Mouse (Mus musculus) monocyte, adult 2 months (primary cell): ENCODE measurements at regions not wholly inside any gene's neighbourhood (a gene's known extent, or its start where the extent isn't known, plus 50 kb on each side); places are given as distances from the start of the nearest gene placed in this dataset.

Experiments used
- DNase-seq, 2 experiments: peaks; one replicate each; pipeline ENCODE4 v3.0.0; 2022; ENCODE audit warnings: low spot score in 2 of 2, low read depth in 1 of 2

DNA sequence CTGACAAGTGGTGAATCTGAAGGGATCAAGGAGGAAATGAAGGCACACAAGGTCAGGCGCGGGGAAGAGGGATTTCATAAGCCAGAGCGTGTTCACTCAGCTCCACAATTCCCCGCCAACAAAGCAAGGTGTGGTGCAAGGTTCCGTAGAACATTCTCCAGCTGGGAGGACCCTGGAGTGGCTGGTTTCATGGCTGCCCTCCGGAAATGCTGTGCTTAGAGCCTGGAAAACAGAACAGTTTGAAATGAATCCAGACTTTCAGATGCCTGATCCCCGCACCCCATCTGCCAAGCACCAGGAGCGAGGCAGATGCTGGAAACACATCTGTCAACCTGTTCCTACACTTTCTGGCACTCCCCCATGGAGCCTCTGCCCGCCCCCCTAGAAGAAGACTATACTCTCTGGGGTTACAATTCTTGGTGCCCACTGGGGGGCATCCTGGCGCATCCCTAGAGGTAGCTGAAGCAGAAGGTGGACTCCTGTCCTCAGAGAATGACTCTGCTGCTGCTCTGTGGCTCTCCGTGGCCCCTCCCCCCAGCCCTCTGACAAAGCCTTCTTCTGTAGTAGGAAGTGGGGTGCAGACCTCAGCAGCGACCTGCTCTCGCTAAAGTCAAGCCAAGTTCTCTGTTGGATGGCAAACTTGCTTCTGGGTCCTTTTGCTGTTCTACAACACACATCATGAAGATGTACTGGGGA, 54.5 kb upstream of the Mafb start:
- DNase-seq: no peak

DNA sequence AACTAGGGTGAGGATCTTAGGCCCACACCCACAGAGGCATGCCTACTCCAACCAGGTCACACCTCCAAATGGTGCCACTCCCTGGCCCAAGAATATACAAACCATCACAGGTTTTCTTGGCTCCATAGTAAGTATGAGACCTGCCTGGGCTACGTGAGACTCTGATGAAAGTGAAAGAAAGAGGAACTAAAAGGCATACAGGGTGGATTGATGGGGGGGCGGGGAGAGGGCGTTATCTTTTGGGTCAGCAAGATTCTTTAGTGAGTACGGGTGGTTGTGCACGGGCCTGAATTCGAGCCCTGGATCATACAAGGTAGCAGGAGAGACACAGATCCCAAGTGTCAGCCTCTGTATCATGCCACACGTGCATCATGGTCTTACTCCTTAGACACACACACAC, 57.6 kb upstream of the Mafb start:
- DNase-seq: no peak

DNA sequence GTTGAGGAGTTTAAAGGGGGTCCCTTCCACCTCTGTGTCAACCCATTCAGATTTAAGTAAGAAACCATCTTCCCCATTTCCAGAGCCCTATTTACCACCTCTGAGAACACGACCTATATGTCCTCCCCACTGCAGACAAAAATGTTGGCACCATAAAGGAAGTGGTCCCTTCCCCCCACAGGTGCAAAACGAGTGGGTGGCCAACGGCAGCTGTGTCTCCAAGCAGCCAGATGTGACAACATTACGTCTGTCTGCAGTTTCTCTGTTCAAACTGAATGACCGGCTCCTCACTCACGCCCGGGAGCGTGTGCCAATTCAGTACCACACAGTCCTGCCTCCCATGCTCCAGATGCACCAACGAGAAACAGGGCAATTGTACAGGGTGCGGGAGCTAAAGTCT, 60.6 kb upstream of the Mafb start:
- no peak for DNase-seq

DNA sequence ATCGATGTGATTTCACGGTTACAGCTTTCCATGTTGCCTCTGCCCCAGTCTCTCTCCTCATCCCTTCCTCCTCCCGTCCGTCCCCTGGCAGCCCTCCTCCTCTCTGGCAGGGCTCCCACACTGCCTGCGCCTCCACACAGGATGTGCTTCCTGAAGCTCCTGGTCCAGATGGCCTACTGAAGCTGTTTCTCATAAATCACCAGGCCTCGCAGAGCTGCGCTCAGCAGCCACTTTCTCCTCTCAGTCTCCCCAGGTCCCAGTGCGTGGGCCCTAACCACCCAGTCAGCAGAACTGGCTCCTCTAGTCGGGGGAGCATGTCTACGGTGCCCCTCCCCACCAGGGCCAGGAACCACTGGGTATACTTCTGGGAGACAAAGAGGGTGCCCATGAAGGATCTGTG, 66.4 kb upstream of the Mafb start:
- no peak for DNase-seq

DNA sequence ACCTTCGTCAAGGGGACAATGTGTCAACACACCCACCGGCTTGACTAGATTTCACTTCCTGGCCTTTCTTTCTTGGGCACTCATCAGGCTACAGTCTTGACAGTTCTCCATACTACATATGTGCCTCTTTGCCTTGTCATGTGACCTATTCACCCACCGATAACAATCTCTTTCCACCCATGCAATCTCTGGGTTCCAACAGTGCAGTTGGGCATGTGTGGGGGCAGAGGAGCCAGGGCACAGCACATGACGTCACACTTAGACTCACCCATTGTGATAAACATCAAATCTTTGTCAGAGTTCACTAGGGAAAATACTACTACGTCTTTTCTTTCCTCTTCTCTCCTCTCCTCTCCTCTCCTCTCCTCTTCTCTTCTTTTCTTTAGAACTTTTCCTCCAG, 67.8 kb upstream of the Mafb start:
- DNase-seq: no peak

DNA sequence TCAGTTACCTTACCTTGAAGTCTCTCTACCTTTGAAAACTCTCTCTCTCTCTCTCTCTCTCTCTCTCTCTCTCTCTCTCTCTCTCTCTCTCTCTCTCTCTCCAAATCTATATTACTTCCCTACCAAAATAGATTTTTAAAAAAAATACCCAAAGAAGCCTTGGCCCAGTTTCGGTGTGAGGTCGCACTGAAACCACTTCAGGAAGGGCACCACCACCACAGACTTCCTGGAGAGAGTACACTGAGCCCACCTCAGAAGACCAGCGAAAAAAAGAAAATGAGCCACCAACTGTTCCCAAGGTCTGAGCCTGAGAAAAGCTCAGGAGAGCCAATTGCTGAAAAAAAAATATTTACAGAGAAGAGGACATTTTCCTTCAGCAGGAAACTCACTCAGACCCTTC, 68.8 kb upstream of the Mafb start:
- no peak for DNase-seq

DNA sequence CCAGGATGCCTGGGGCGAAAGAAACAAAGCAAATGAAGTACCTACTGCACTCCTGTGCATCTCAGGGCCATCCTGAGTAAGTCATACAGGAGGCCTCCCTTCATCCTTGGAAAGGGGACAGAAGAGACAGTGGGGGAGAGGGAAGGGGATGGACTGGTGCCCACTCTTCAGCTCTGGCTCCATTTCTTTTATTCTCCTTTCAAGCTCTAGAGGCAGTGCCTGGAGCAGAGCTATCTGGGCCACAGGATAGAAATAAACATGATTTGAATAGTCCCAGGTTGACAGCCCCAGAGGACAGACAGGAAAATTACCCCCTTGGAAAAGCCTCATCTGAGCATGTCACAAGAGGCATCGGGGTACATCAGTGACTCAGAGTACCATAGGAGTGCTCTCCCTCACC, 72.2 kb upstream of the Mafb start:
- no peak for DNase-seq

DNA sequence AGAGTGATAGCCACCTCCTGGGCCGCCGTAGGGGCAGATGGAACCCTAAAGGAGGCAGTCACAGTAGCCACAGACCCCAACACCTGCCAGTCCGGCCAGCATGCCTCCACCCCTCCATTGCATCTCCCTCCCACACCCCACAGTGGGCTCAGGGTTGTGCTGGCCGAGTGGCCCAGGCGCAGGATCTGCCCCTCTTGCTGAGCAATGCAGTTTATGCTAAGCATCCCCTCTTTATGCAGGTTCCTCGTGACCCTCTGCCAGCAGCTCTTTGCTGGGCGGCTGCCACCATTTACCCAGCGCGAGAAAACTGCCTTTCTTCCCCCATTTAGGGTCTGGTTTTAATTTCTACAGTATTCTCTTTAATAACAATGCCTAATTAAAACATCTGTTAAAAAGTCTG, 73.4 kb upstream of the Mafb start:
- no peak for DNase-seq

DNA sequence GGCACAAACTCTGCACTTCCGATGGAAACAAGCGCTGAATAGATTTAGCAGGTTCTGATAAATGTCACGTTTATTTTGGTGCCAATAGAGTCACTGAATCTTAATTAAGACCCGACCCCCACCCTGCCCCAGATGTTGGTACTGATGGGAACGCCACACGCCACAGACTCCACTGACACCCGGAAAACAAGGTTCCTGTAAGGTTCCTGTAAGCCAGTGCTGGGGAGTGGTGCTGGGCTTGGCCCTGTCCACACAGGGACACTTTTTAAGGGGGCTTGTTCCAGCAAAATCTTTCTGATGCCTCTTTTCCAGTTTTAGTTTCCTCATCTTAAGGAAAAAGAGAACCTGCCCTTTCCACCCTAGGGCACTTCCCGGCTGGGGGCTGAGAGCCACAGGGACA, 84.2 kb upstream of the Mafb start:
- no peak for DNase-seq

DNA sequence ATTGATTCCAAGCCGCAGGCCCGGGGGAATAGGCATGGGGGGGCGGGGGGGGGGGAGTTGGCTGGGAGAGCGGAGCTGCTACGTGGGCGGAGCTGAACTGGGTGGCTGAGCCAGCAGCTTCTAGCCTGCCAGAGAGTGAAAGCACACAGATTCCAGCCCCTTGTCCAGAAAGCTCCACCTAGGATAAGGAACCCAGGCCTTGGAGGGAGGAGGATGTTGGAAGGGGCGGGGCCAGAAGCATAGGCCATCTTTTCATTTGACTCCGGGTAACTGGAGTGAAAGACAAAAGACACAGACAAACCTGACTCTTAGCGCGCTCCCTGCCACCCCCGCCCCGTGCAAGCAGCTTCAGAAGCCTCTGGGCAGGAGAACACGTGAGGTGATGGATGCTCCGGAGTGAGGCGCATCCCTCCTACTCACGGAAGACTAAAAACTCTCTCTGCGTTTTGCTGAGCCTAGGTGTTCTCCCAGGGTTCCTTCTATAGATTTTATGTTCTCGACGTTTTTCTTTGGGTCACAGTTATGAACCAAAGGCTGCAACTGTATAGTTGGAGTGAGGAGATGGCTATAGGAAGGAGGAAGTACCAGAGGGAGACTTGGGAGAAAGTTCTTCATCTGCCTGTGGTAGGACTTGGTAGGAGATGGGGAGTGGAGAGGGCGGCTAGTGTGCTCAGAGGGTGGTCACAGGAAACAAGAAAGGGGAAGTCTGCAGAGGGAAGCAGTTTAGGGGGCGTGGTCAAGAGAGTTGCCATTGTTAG, 84.8 kb upstream of the Mafb start:
- DNase-seq: peak; percentile 19 to 47

DNA sequence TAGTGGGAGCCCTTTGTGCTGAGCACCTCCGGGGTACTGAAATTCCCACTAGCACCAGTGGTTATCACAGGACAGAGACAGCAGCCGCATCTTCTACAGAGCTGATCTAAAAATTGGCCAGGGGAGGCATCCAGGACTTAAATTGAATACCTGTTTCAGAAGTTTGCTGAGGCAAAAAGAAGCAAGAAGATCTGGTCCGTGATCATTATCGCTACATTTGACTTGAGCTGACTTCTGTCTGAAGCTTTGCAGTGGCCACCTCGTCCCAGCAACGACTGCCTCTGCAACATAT, 85.3 kb upstream of the Mafb start:
- DNase-seq: no peak

DNA sequence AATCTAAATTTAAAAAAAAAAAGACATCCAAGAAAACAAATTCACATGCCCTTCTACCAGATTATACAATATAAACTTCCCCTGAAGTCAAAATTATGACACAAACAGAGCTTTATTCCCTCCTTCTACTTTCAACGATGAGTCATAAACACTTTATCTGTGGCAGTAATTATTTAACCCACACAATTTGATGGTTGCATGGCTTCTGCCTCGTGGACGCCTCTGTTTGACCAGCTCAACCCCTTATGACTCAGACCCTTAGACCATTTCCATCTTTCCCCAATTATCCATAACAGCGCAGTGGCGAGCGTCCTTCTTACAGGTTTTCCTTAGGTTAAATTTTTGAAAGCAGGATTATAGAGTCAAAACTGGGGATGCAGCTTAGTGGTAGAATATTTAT, 85.9 kb upstream of the Mafb start:
- no peak for DNase-seq

DNA sequence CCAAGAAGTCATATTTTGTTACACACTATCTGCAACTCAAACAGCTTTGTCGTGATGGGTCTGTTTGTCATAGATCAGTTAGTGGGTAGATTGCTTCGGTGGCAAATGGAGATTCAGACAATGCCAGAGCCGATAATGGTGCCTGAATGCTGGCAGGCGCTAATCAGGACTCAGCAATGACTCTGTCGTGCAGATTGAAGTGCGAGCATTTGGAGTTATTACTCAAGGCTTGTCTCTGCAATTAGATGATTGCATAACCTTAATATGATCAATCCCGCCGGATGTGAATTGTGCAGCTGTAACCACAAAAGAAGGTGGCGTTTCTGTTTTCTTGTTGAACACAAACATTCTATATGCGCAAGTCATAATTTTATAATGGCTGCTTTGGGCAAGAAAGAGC, 88.8 kb upstream of the Mafb start:
- DNase-seq: no peak

DNA sequence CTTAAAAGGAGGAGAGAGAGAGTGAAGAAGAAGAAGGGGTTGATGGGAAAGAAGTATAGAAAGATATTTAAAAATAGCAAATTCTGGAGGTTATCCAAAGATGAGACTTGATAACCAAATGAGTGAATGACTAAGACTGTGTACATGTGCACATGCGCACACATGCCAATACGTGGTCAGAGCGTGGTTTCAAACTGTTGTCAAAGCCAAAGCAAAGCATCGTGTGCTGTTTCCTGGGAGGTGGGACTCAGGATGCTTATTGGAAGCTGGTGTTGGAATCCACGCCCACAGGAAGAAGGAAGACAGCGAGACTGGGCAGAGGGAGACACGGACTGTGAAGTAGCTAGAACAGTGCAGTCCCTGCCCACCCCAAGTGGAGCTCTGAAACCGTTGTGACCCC, 89.8 kb upstream of the Mafb start:
- DNase-seq: no peak

DNA sequence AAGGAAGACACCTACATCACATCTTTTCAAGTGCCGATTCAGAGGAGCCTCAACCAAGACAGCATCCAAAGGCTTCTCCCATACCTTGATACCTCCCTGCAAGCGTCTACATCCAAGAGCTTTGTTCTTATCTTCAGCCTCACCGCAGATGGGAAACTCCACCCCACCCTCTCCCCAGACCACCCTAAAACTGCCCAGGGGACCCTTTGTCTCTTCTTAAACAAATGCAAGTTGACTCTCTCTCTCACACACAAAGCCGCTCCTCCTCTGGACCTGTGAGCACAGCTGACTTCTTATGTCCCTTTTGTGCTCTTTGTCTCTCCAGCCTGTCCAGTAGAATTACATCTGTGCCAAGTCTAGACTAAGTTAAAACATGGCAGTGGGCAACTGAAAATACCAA, 104.7 kb upstream of the Mafb start:
- no peak for DNase-seq

DNA sequence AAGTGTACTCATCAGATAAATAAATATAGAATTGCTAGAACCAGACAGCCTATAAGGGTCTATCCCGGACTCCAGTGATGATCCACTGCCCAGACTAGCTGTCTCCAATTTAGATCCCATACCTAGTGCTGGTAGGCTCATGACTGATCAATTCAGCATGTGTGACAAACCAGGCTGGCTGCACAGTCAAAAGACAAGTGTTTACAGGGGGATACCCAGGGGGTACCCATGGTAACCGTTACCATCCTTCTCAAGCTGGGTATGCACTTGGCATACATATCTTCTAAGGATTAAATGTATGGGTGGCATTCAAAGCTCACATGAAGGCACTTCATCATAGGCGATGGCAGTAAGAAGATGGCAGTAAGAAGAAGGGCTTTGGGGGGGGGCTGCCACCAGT, 109.3 kb upstream of the Mafb start:
- DNase-seq: no peak

DNA sequence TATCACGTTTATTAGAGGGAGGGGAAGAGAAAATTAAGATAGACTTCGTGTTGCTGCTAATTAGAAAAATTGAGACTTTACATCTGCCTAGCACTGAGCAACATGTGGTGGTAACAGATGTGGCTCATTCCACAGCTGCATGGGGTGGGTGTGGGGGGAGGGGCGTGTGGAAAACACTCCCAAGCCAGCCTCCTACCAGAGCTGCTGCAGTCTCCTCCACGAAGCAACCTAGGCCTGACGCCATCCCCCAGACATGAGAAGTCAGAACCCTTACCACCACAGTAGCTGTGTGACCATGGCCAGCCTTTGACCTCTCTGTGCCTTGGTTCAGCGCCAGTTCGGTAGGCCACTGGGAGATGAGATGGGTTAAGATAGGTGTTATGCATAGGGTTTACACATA, 112.4 kb upstream of the Mafb start:
- no peak for DNase-seq

DNA sequence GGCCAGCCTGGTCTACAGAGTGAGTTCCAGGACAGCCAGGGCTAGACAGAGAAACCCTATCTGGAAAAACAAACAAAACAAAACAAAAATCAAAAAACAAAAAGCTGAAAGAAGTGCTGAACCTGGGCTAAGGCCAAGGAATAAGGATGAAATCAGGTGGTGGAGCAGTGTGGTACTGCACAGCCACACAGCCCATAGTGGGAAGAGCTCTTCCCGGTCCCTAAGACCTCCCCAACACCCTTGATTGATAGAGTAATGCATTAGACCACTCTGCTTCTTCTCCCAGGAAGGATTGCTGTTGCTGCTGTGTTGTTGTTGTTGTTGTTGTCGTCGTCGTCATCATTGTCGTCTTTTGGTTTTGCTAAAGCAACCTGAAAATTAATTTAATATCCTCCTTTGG, 118.2 kb upstream of the Mafb start:
- DNase-seq: no peak

DNA sequence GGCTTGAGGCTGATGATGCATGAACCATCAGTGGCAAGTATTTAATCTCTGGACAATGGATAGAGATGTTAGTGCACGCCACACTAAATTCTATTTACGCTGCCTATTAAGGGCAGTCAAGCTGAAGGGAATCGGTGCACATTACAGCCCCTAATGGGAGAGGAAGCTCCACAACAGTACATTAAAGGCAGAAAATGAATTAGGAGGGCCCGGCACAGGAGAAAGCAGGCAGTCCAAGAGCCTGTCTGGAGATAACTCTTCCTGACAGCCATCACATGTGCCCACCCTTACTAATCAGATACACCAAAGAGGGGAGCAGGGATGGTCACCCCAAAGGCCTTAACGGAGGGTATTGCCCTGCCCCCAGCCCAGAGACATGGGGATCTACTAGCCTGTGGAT, 118.7 kb upstream of the Mafb start:
- no peak for DNase-seq

DNA sequence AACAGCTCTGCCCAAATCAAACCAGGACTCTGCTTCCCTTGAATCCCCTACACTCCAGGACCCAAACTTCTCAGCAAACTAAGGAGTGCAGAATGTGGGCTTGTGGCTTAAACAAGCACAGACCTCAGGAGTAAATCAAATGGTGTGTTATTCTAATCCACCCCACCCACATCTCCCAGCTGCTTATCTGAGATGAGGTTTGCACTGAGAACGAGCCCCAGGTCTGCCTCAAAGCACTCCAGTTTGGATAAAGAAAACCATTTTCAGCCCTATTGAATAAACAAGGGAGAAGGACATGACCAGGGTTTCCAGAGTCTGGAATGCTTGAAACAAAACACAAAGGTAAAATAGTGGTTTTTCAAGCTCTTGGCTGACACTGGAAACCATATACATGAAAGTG, 132.9 kb upstream of the Mafb start:
- no peak for DNase-seq

DNA sequence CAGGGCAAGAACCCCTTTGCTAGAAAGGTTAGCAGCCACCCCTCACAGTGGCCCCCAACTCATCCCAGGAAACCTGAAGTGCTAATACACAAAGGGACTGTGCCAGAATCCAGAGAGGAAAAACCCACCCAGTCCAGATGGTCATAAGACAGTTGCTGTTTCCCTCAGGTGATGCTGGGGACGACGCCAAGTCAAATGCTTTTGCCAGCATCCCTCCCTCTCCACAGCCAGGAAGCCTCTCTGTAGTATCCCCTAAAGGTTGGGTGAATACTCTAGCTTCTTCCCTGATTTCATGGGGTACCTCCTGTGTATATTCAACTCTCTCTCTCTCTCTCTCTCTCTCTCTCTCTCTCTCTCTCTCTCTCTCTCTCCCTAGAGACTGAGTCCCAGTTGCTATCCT, 136.0 kb upstream of the Mafb start:
- DNase-seq: no peak

DNA sequence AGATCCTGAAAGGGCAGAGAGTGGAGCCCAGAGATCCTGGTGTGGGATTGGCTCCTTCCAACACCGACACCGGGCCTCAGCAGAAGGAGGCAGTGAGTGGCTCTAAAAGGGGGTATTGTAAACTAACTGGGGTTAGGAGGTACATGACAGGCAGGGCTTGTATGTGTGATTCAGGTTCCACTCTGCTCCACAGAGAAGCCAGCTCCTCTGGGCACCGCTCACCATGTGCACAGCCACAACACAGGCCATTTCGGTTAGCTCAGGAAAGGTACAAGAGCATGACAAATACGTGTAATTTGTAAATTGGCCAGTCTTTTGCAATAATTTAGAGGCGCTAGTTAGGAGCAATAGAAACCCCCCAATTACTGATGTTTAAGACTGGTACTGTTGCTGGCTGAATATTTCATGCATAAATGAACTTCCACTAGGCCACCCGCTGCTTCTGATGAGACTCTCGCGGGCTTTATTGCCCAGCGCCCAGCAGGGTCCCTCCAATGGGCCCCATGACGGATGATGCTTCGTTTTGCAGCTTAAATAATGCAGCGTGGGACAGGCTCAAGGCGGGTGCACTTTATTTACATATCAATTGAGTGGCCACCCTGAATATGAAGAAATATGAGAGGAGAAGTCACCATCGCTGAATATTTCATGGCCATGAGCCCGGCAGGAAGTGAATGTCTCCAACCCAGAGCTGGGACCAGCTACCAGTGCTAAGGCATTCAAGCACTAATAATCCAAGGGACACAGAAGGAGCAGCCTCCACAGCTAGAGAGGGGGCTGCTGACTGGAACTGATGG, 136.9 kb upstream of the Mafb start:
- no peak for DNase-seq

DNA sequence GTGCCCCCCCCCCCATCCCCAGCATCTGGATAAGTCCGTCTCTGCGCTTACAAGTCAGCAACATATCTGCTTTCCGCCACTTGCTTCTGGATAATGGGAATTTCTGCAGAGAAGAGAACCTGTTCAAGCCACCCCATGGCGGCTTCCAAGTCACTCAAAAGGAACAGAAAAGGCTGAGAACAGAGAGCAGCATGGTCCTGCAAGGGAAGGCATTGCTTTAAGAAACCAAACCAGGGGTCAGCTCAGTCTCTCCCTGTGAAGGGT, 137.5 kb upstream of the Mafb start:
- DNase-seq: no peak
